Mouse (Mus musculus) heart, adult 2 months (tissue): ENCODE measurements around the gene Cadm2.

Experiments
- CTCF ChIP-seq: fragments of 200-600 bp; IDR thresholded peaks from 2 replicates; pipeline ENCODE4 v1.8.1; 2022; ENCODE audit warnings: antibody characterized with exemption, mild to moderate bottlenecking, moderate library complexity
- EP300 ChIP-seq: fragments of 200-500 bp; IDR thresholded peaks from 2 replicates; pipeline ENCODE4 v1.6.1; 2011; ENCODE audit warnings: low read depth, low read length, control low read depth; ENCODE audit not compliant: insufficient read depth
- POLR2A ChIP-seq: fragments of 200-500 bp; IDR thresholded peaks from 2 replicates; pipeline ENCODE4 v1.6.1; 2011; ENCODE audit warnings: mild to moderate bottlenecking, low read depth, low read length, control low read depth; ENCODE audit not compliant: insufficient read depth

DNA sequence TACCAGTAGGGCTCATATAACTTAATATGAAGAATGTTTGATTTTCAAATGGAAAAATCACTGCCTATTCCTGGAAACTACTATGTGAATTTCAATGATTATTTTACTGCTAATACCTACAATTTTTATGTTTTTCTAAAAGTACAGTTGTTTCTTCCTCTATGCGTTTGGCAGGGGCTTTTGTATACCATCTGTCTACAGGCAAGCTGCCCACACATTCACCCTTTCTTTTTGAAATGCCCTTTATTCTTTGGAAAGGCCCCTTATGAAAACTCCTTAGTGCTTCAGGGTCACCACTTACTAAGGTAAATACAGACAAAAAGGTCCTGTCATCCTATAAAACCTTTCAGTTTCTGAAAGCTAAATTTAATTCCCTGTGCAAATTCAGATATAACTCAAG lies 195.3 kb downstream of the Cadm2 start:
- TF ChIP-seq CTCF (no peak), EP300 (no peak), POLR2A (no peak)
